Mouse (Mus musculus) layer of hippocampus, adult 8-10 months (tissue): Measurements from ENCODE around the gene Coq2. TPM values are rescaled to one million over a fixed set of nuclear protein-coding genes. Genes with fewer than 3 reads are reported as not detected.

ENCODE experiments used
- DNase-seq, 2 experiments: peaks; one replicate each; pipeline ENCODE4 v3.0.0; 2022; ENCODE audit warnings: low spot score in 2 of 2
- total RNA-seq, 4 experiments: library from RNA; stranded (reverse); gene quantifications; 2 replicates each; pipeline ENCODE4 v1.2.4; 2022

Gene Coq2
- total RNA-seq, 4 experiments from 2014 or later, result 77.6 to 88.5 (median 82.3) TPM

GRCm38 (mm10) chr5:100621876-100622508, 52.9 kb downstream of the Coq2 start:
- no peak for DNase-seq

- no peak for DNase-seq
Measured at GRCm38 (mm10) chr5:100620952-100621351, 54.0 kb downstream of the Coq2 start.

DNA sequence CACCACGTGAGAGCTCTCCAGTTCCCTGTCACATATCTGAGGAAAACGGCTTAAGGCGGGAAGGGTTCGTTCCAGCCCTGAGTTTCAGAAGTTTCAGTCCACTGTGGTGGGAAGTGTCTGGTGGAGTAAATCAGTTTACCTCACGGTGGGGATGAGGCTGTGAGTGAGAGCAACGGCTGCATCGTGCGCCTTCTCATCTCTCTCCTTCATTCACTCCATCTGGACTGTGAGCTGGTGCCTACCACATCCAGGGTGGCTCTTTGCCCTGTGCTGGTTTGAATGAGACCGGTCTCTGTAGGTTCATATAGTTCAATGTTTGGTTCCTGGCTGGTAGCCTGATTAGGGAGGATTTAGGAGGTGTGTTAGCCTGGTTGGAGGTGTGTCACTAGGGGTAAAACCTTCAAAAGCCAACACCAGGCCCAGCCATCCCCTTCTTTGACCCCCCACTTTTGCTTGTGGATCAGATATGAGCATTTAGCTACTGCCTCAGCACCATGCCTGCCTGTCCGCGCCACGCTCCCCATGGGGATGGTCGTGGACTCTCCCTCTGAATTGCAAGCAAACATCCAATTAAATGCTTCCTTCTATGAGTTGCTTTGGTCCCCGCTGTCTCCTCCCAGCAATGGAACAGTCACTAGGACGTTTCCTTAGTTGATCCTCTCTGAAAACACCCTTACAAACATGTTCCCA, 55.2 kb downstream of the Coq2 start:
- no peak for DNase-seq

DNA sequence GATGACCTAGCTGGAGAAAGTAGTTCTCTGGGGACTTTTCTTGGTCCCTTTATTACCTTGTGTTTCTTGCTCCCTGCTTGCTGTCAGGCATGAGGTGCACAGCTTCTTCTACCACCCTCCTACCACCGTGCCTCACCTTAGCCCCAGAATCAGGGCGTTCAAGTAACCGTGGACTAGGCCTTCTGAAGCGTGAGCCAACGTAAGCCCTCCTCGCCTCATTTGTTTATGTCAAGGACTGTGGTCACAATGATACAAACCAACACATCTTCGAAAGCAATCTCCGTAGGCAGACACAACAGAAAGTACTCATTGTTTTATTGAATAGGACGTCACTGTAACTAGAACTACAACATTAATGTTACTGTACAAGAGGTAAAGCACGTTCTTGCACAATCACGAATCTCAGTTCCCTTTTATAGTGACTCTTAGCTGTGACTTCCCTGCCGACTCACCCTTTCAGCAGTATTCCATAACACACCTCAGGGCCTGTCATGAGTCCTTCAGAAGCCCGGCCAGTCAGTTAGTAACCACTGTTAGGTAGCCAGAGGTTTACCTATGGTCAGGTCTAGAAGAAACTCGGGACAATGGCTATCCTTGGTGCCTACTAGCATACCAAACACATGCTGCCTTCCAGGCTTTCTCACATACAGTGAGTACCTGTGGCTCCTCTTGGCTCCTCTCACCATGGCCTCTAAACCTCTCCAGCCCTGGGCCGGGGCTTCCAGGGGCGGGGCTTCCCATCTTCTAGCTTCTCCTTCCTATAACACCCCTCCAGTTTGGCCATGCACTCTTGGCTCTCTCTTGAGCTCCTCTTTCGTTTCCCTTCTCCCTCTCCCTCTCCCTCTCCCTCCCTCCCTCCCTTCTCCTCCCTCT, 60.8 kb downstream of the Coq2 start:
- DNase-seq, result no peak

DNA sequence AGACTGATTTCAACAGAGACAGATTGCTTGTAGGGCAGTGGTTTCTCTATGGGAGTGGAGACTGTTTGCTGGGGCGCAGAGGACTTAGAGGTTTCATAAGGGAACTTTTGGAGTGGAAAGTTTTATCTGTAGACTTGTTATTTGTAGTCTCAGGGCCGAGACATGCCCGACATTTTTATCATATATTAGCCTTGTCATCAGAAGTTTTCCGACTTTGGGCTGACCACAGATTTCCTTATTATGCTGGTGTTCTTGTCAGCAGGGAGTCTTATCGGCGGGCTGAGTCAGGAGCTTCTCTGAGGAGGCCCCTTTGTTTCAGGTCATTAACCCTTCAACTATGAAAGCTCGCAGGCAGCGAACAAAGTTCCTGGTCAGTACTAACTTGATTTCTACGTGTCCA, 67.1 kb downstream of the Coq2 start:
- no peak for DNase-seq

DNA sequence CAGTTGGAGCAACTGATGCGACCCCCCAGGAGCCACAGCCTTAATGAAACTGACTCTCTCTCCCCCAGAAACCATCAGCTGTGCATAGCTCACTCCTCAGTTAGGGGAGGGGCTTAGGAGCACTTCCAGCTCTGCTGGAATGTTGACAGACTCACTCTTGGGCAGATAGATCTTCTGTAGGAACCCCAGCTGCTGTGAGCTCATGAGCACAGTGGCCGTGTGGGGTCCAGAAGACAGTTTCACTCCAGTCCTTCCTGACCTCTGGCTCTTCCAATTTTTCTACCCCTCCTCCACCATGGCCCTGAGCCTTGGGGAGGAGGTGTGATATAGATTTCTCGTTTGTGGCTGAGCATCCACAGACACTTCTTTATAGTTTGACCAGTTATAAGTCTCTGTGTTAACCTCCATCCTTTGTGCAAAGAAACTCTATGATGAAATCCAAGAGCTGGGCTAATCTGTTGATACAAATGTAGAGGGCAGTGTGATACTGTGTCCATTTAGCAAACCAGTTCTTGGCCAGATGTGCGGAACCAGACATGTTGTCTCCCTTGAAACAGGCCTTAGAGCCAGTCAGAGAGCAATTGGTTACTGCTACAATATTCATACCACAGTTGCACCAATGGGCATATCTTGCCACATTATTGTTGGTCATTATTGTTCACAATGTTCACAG, 67.7 kb downstream of the Coq2 start:
- no peak for DNase-seq

GRCm38 (mm10) chr5:100605828-100606229, 69.1 kb downstream of the Coq2 start:
- no peak for DNase-seq

Other genes starting within 250 kb of the Coq2 start
- 10 to 100 TPM; 17.9 to 19.9 (median 19.3) TPM for gene Lin54, start 174.5 kb downstream of the Coq2 start, total RNA-seq
- 10 to 100 TPM; 80.1 to 90.7 (median 88.1) TPM for gene Cops4, start 156.8 kb downstream of the Coq2 start, total RNA-seq
- not detected for gene Plac8, start 102.9 kb downstream of the Coq2 start, total RNA-seq
- 1 to 10 TPM in 1 of 4 experiments, under 1 TPM in 3; 0.33 to 1.3 (median 0.88) TPM for gene Hpse, start 44.6 kb upstream of the Coq2 start, total RNA-seq
- gene Helq, start 123.5 kb upstream of the Coq2 start, total RNA-seq, result 10 to 100 TPM; 13.2 to 22.4 (median 19.5) TPM
- gene Mrps18c, start 123.5 kb upstream of the Coq2 start, total RNA-seq, result 10 to 100 TPM; 58.2 to 74.5 (median 66.7) TPM
- 10 to 100 TPM in 1 of 4 experiments, 1 to 10 TPM in 3; 7.0 to 11.1 (median 8.9) TPM for gene Abraxas1, start 145.8 kb upstream of the Coq2 start, total RNA-seq
- gene Gpat3, start 170.6 kb upstream of the Coq2 start, total RNA-seq, result 1 to 10 TPM; 2.8 to 4.0 (median 4.0) TPM